Mouse (Mus musculus) lung, embryonic 14.5 days (tissue): ENCODE measurements around the gene Pgam5. TPM values are rescaled to one million over a fixed set of nuclear protein-coding genes. Genes with fewer than 3 reads are reported as not detected.

Experiments
- ATAC-seq: fragments of 200-750 bp; cut with Nextera tagmentation; 2 replicates; pipeline ENCODE4 v1.8.0; 2017; ENCODE audit warnings: mild to moderate bottlenecking, moderate TSS enrichment, moderate library complexity; ENCODE audit not compliant: insufficient read depth
- DNase-seq: peaks from one replicate; pipeline ENCODE4 v3.0.0-alpha.2; 2015
- H3K27ac ChIP-seq: fragments of 300-500 bp; sonication (generic); 2 replicates; pipeline ENCODE4 v1.5.1; 2014; ENCODE audit warnings: low read depth, mild to moderate bottlenecking, moderate library complexity
- H3K27me3 ChIP-seq: fragments of 300-500 bp; sonication (generic); 2 replicates; pipeline ENCODE4 v1.6.1; 2014; ENCODE audit warnings: low read length, control low read depth; ENCODE audit not compliant: insufficient read depth
- H3K36me3 ChIP-seq: fragments of 300-500 bp; sonication (generic); 2 replicates; pipeline ENCODE4 v1.6.1; 2014; ENCODE audit warnings: control low read depth; ENCODE audit not compliant: insufficient read depth
- H3K4me1 ChIP-seq: fragments of 300-500 bp; sonication (generic); 2 replicates; pipeline ENCODE4 v1.6.1; 2014; ENCODE audit warnings: antibody characterized with exemption, control low read depth; ENCODE audit not compliant: insufficient read depth
- H3K4me2 ChIP-seq: fragments of 300-500 bp; sonication (generic); 2 replicates; pipeline ENCODE4 v1.6.1; 2014; ENCODE audit warnings: mild to moderate bottlenecking
- H3K4me3 ChIP-seq: fragments of 300-500 bp; sonication (generic); 2 replicates; pipeline ENCODE4 v1.5.1; 2014; ENCODE audit warnings: low read depth, low read length
- H3K9ac ChIP-seq: fragments of 300-500 bp; sonication (generic); 2 replicates; pipeline ENCODE4 v1.6.1; 2014
- H3K9me3 ChIP-seq: fragments of 300-500 bp; sonication (generic); 2 replicates; pipeline ENCODE4 v1.6.1; 2016; ENCODE audit warnings: low read depth, low read length, control low read depth
- CTCF ChIP-seq: IDR thresholded peaks from 2 replicates; pipeline ENCODE4 v1.5.1; 2016; ENCODE audit warnings: antibody characterized with exemption, low read depth
- WGBS: fragments of 180-500 bp; shearing (Covaris S2); extraction: QIAGEN DNeasy Blood & Tissue Kit; methylation state at CpG from one replicate; pipeline ENCODE4 v1.1.7; 2014; 5-methylcytosine and 5-hydroxymethylcytosine counted together
- polyA plus RNA-seq: library from polyadenylated mRNA; unstranded; fragments of >200 nt; fragmentation: Nextera tagmentation; extraction: Ambion mirVana; gene quantifications from 2 replicates; pipeline ENCODE4 v1.2.1, GENCODE M21; 2014

Gene Pgam5
- polyA plus RNA-seq, 1 experiment from 2014 or later = 72.9 TPM

DNA sequence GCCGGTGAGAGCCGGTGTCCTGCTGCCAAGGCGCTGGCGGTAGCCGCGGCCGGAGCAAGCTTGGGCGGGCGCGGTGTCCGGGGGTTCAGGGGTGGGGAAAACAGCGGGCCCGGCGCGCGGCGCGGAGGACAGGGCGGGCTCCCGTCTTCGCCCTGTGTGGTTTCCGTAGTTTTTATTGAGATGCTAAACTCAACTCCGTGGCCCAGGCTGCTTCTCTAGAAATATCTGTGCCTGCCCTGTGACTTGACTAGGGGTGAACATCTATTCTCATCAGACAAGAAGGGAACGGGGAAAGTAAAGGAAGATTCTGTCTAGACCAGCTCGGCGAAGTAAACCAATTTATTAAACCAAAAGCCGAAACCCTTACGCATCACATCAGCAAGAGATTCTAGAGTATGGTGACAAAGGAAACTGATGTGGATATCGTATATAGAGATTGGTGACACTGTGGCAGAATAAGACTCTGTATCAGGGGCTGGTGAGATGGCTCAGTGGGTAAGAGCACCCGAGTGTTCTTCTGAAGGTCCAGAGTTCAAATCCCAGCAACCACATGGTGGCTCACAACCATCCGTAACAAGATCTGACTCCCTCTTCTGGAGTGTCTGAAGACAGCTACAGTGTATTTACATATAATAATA lies 16.9 kb upstream of the Pgam5 start:
- TF ChIP-seq CTCF = no peak
- peaks cover 27% of the 10 kb centered on the region for H3K36me3 ChIP-seq
- H3K4me3 ChIP-seq = peak overlapping the region; percentile 72
- ATAC-seq (peak; percentile 83), DNase-seq (no peak)
- WGBS = 2% methylated on average over 30 of the region's 31 CpGs
- H3K4me2 ChIP-seq = peak overlapping the region; percentile 97
- H3K9ac ChIP-seq = peak overlapping the region; percentile 83
- H3K27ac ChIP-seq = peak overlapping the region; percentile 80
- peaks cover 4% of the 10 kb centered on the region; the same call in 1 of the 2 replicates for H3K4me1 ChIP-seq
- peaks cover 16% of the 10 kb centered on the region for H3K27me3 ChIP-seq
- H3K9me3 ChIP-seq = no peaks in the 10 kb centered on the region

DNA sequence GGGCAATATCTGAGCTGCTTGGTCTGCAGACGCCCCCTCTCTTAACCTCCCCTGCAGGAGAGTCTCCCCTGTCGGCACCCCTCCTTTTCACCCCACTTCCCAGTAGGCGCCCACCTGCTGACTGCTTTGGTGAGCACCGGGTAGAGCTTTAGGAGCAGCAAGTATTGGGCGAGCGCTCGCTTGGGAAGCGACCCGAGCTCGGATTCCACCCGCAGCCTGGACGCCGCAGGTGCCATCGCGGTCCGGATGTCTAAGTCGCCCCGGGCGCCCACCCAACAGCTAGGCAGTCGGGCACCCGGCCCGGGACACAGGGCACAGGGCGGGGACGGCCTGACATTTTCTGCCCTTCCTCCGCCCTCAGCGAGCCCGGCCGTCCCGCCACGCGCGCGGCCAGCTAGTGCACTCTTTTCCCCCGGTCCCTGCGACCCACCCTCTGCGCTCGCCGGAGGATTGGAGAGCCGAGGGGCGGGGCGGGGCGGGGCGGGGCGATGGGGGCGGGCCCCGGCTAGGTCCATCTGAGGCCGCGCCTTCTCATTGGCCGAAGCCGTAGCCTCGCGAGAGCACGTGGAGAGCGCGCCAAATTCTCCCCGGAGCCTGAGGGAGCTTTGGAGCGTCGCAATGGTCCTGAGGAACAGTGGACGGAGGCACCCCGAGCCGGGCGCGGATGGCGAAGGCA lies 16.2 kb upstream of the Pgam5 start, which contains the start of the genes Pxmp2 and Pole:
TSS of gene Pxmp2 (minus strand) at position 417 of the 676 bp plus-strand sequence.
TSS of gene Pole (plus strand) at position 537 of the 676 bp plus-strand sequence.
- Histone ChIP-seq H3K4me3 (peak within 1 kb of the TSS; percentile 72), H3K36me3 (peaks cover 21% of the 10 kb centered on the region), H3K4me1 (peaks cover 4% of the 10 kb centered on the region; the same call in 1 of the 2 replicates), H3K4me2 (peak within 1 kb of the TSS; percentile 97), H3K9me3 (no peaks in the 10 kb centered on the region), H3K27me3 (peaks cover 16% of the 10 kb centered on the region), H3K27ac (peak within 1 kb of the TSS; percentile 80), H3K9ac (peak within 1 kb of the TSS; percentile 83)
- WGBS = under 1% methylated on average over 64 of the region's 64 CpGs
- ATAC-seq = peak; percentile 99
- TF ChIP-seq CTCF = no peak
- DNase-seq = peak; percentile 98

DNA sequence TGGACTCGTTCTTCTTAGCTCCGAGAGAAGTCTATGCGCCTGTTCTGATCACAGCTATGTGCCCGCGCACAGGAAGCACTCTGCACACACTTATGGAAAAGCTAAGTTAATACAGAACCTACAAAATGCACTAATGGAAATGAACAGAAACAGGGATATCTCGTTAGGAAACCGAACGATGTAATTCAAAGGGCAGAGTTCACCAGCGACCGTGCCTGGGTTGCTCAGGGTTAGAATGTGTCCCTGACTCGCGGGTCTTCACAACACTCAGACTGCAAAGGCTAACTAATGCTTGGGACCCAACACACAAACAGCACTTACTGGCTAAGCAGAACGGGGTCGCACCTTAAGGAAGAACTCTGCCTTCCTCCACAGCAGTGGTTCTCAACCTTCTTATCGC lies 15.4 kb upstream of the Pgam5 start:
- peak overlapping the region; percentile 72 for H3K4me3 ChIP-seq
- H3K9me3 ChIP-seq = no peaks in the 10 kb centered on the region
- peak overlapping the region; percentile 97 for H3K4me2 ChIP-seq
- H3K27ac ChIP-seq = no peak overlapping the region
- DNase-seq (peak; percentile 2), ATAC-seq (no peak)
- peaks cover 13% of the 10 kb centered on the region for H3K36me3 ChIP-seq
- H3K9ac ChIP-seq = peak overlapping the region; percentile 51; the same call in 1 of the 2 replicates
- WGBS = 4% methylated on average over 15 of the region's 15 CpGs
- H3K27me3 ChIP-seq = peaks cover 16% of the 10 kb centered on the region
- peaks cover 4% of the 10 kb centered on the region; the same call in 1 of the 2 replicates for H3K4me1 ChIP-seq
- no peak for TF ChIP-seq CTCF

DNA sequence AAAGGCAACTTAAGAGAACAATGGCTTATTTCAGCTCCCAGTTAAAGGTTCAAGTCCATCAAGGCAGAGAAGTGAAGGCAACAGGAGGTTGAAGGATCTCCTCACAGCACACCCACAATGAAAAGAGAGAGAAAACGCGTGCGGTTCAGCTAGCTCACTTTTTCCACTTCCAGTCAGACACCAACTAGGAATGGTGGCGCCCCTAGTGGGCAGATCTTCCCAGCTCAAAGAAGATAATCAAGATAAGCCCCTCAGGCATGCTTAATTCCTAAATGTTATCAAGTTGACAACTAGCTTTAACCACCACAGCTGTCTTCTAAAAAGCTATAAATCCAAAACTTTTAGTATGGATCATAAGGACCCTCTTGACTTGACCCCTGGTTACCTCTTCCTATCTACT lies 14.8 kb upstream of the Pgam5 start:
- ATAC-seq = no peak
- DNase-seq = peak; percentile 77
- H3K36me3 ChIP-seq = peaks cover 7% of the 10 kb centered on the region
- no peaks in the 10 kb centered on the region for H3K9me3 ChIP-seq
- H3K27ac ChIP-seq = no peak overlapping the region
- peaks cover 4% of the 10 kb centered on the region; the same call in 1 of the 2 replicates for H3K4me1 ChIP-seq
- TF ChIP-seq CTCF = peak; percentile 58
- 16% methylated on average over 4 of the region's 4 CpGs for WGBS
- peak overlapping the region; percentile 72; the same call in 1 of the 2 replicates for H3K4me3 ChIP-seq
- H3K4me2 ChIP-seq = peak overlapping the region; percentile 97
- H3K27me3 ChIP-seq = peaks cover 16% of the 10 kb centered on the region
- no peak overlapping the region for H3K9ac ChIP-seq

DNA sequence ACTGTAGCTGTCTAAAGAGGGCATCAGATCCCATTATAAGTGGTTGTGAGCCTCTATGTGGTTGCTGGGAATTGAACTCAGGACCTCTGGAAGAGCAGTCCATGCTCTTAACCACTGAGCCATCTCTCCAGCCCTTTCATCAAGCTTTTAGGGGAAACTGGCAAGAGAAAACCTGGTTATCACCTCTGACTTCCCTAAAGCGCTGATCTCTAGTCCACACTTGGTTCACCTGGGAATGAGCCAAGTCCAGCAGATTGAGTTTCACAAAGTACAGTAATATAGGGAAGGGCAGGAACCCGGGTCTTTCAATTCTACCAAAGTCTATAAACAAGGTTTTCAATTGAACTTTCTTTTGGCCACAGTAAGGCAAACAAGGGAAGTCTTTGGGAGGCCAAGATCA lies 12.3 kb upstream of the Pgam5 start:
- Histone ChIP-seq H3K9me3 (no peaks in the 10 kb centered on the region), H3K4me2 (no peak overlapping the region), H3K27ac (no peak overlapping the region), H3K36me3 (no peaks in the 10 kb centered on the region), H3K27me3 (peaks cover 16% of the 10 kb centered on the region), H3K4me1 (peaks cover 4% of the 10 kb centered on the region; the same call in 1 of the 2 replicates), H3K9ac (no peak overlapping the region), H3K4me3 (no peak overlapping the region)
- WGBS = 77% methylated on average over 2 of the region's 2 CpGs
- no peak for TF ChIP-seq CTCF
- no peak for ATAC-seq
- DNase-seq = no peak

DNA sequence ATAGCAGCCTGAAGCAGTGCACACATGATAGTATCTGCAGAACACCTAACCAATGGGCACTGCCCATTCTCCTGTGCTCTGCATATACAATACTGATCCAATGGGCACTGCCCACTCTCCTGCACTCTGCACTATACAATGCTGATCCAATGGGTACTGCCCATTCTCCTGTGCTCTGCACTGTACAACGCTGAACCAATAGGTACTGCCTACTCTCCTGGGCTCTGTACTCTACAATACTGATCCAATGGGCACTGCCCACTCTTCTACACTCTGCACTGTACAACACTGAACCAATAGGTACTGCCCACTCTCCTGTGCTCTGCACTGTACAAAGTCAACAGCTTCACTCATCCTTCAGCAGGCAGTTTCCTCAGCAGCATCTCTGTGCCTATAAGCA lies 7.2 kb upstream of the Pgam5 start:
- no peaks in the 10 kb centered on the region for H3K4me1 ChIP-seq
- ATAC-seq (no peak; the same call in 1 of the 2 replicates), DNase-seq (no peak)
- WGBS = 93% methylated on average over 1 of the region's 1 CpGs
- H3K36me3 ChIP-seq = no peaks in the 10 kb centered on the region
- no peak overlapping the region for H3K4me2 ChIP-seq
- no peak overlapping the region for H3K27ac ChIP-seq
- H3K27me3 ChIP-seq = no peaks in the 10 kb centered on the region
- H3K4me3 ChIP-seq = no peak overlapping the region
- no peaks in the 10 kb centered on the region for H3K9me3 ChIP-seq
- no peak overlapping the region for H3K9ac ChIP-seq
- TF ChIP-seq CTCF = no peak

DNA sequence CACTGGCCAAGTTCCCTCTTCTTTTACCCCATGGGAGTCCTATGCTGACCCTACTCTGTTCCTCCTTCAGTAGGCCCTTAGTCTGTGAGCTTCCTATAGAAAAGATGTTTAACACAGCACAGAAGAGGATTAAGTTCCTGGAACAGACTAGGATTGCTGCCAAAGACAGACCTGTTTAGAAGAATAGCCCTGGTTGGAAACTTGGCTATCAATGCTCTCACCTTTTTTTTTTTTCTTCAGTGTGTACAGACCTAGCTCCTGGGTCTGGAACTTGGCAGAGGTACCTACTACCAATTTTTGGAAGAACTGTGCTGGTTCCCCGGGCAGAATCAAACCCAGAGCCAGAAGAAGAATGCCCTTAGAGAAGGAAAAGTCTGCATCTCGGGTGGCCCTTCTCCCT lies 6.7 kb upstream of the Pgam5 start:
- no peak overlapping the region for H3K9ac ChIP-seq
- H3K36me3 ChIP-seq = no peaks in the 10 kb centered on the region
- TF ChIP-seq CTCF = no peak
- no peaks in the 10 kb centered on the region for H3K4me1 ChIP-seq
- DNase-seq (no peak), ATAC-seq (no peak)
- no peak overlapping the region for H3K4me2 ChIP-seq
- H3K27me3 ChIP-seq = no peaks in the 10 kb centered on the region
- 77% methylated on average over 2 of the region's 2 CpGs for WGBS
- no peak overlapping the region for H3K4me3 ChIP-seq
- H3K27ac ChIP-seq = no peak overlapping the region
- H3K9me3 ChIP-seq = no peaks in the 10 kb centered on the region
